ENCODE assay signal across 9 mouse cellular contexts in the genomic region with DNA sequence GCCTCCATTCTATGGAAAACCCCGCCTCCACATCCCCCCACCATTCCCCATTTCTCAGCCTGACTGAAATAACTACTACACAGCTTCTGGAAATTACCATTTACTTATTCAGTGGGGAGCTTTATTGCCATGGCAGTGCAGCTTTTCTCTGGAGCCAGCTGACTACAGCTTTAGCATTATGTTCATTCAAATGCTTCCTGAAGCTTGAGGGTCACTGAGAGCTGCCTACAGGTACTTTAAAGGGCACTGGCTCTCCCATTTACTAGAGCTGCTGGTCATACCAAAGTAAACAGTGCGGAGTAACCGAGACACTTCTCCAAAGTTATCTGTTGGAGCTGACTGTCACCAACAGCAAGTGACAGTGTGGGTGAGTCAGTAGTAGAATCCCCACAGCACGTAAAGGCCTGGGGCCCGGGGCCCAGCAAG.
DNase-seq lines count a peak whose midpoint lies in the region; ATAC-seq and TF ChIP-seq lines count a peak whose summit lies in the region.
"Had no signal": no experiment of that assay in that cellular context is flagged by ENCODE, and none has a peak within 500 bp of the region (broad histone marks: within the 10 kb centered on the region; RNA-seq: fewer than 3 reads in every experiment).

No protein-coding gene starts in this region.

- H3K27ac ChIP-seq in embryonic facial prominence, embryonic 12.5 days, result peak overlapping the region; percentile 54
- no peak overlapping the region; the same call in 1 of the 2 replicates for H3K27ac ChIP-seq in embryonic facial prominence, embryonic 10.5 days (replicated peaks)
- peak overlapping the region; percentile 58 for H3K27ac ChIP-seq in lung, embryonic 14.5 days (ENCODE audit: low read depth)
- peak overlapping the region; percentile 72; the same call in 1 of the 2 replicates for H3K27ac ChIP-seq in stomach, embryonic 14.5 days (ENCODE audit: low read length)

- 65% methylated on average over 5 of the region's 5 CpGs for WGBS in embryonic facial prominence, embryonic 12.5 days
- WGBS in embryonic facial prominence, embryonic 10.5 days, result 68% methylated on average over 5 of the region's 5 CpGs
- 33% methylated on average over 5 of the region's 5 CpGs for WGBS in lung, embryonic 14.5 days
- WGBS in stomach, embryonic 14.5 days, result 43% methylated on average over 5 of the region's 5 CpGs

- no peak overlapping the region for H3K4me2 ChIP-seq in embryonic facial prominence, embryonic 12.5 days (replicated peaks)
- peak overlapping the region; percentile 18; the same call in 1 of the 2 replicates for H3K4me2 ChIP-seq in lung, embryonic 14.5 days
- no peak overlapping the region for H3K4me2 ChIP-seq in stomach, embryonic 14.5 days (replicated peaks; ENCODE audit: low read depth, low read length)

- H3K4me3 ChIP-seq in embryonic facial prominence, embryonic 12.5 days, result no peak overlapping the region
- H3K4me3 ChIP-seq in embryonic facial prominence, embryonic 10.5 days, result no peak overlapping the region
- H3K4me3 ChIP-seq in lung, embryonic 14.5 days (ENCODE audit: low read depth, low read length), result no peak overlapping the region
- no peak overlapping the region for H3K4me3 ChIP-seq in stomach, embryonic 14.5 days (ENCODE audit: low read depth, low read length)

- H3K27me3 ChIP-seq in embryonic facial prominence, embryonic 12.5 days, result no peaks in the 10 kb centered on the region
- H3K27me3 ChIP-seq in embryonic facial prominence, embryonic 10.5 days (replicated peaks; ENCODE audit: low read depth, poor library complexity, severe bottlenecking), result no peaks in the 10 kb centered on the region
- H3K27me3 ChIP-seq in lung, embryonic 14.5 days (ENCODE audit: insufficient read depth, low read length), result no peaks in the 10 kb centered on the region
- no peaks in the 10 kb centered on the region for H3K27me3 ChIP-seq in stomach, embryonic 14.5 days (ENCODE audit: control insufficient read depth, insufficient read depth, low read length)

- H3K36me3 ChIP-seq in embryonic facial prominence, embryonic 12.5 days, result no peaks in the 10 kb centered on the region
- H3K36me3 ChIP-seq in embryonic facial prominence, embryonic 10.5 days (replicated peaks), result no peaks in the 10 kb centered on the region
- no peaks in the 10 kb centered on the region for H3K36me3 ChIP-seq in lung, embryonic 14.5 days (ENCODE audit: insufficient read depth)
- H3K36me3 ChIP-seq in stomach, embryonic 14.5 days (ENCODE audit: control insufficient read depth, insufficient read depth, low read length), result no peaks in the 10 kb centered on the region

- TF ChIP-seq CTCF in lung, embryonic 14.5 days (IDR thresholded peaks at IDR 0.05; ENCODE audit: low read depth), result no peak

- no peaks in the 10 kb centered on the region for H3K9me3 ChIP-seq in embryonic facial prominence, embryonic 12.5 days
- no peaks in the 10 kb centered on the region for H3K9me3 ChIP-seq in embryonic facial prominence, embryonic 10.5 days
- H3K9me3 ChIP-seq in lung, embryonic 14.5 days (ENCODE audit: low read depth, low read length), result no peaks in the 10 kb centered on the region
- H3K9me3 ChIP-seq in stomach, embryonic 14.5 days (ENCODE audit: control insufficient read depth, low read depth, low read length), result no peaks in the 10 kb centered on the region

- DNase-seq in embryonic facial prominence, embryonic 10.5 days (ENCODE audit: low spot score), result no peak
- peak; percentile 38 for DNase-seq in lung, embryonic 14.5 days
- no peak for DNase-seq in lung, adult 18-20 months
- peak; percentile 52 for DNase-seq in kidney, postnatal 10 days
- no peak for DNase-seq in urinary bladder, postnatal 4 days (ENCODE audit: low spot score in 2 of 2)
- no peak for DNase-seq in left cerebral cortex, adult 8-10 months (ENCODE audit: low spot score in 2 of 2)
- DNase-seq: right cerebral cortex, postnatal 14 days had no signal

- ATAC-seq in embryonic facial prominence, embryonic 12.5 days (ENCODE audit: insufficient number of reproducible peaks, insufficient read depth, low FRiP score, low TSS enrichment), result no peak
- no peak; the same call in 1 of the 2 replicates for ATAC-seq in lung, embryonic 14.5 days (ENCODE audit: insufficient read depth)
- ATAC-seq in stomach, embryonic 14.5 days (ENCODE audit: insufficient number of reproducible peaks, insufficient read depth, low FRiP score, low read depth), result no peak

- H3K9ac ChIP-seq in embryonic facial prominence, embryonic 12.5 days, result no peak overlapping the region
- no peak overlapping the region for H3K9ac ChIP-seq in lung, embryonic 14.5 days
- no peak overlapping the region for H3K9ac ChIP-seq in stomach, embryonic 14.5 days (replicated peaks; ENCODE audit: low read depth, low read length)

- peaks cover 32% of the 10 kb centered on the region for H3K4me1 ChIP-seq in embryonic facial prominence, embryonic 12.5 days
- peaks cover 43% of the 10 kb centered on the region for H3K4me1 ChIP-seq in embryonic facial prominence, embryonic 10.5 days
- H3K4me1 ChIP-seq in lung, embryonic 14.5 days (ENCODE audit: insufficient read depth), result peaks cover 24% of the 10 kb centered on the region
- H3K4me1 ChIP-seq in stomach, embryonic 14.5 days (ENCODE audit: control insufficient read depth, insufficient read depth, low read length), result peaks cover 27% of the 10 kb centered on the region

Comparison
In these comparisons a context has a peak if more than half of its experiments do, and no peak if none do; other contexts are left out.
1. DNase-seq: peak in lung, embryonic 14.5 days (single experiment) and kidney, postnatal 10 days (single experiment); none in embryonic facial prominence, embryonic 10.5 days (single experiment), lung, adult 18-20 months (0 of 2), urinary bladder, postnatal 4 days (0 of 2) and left cerebral cortex, adult 8-10 months (0 of 2).